Mouse (Mus musculus) inflammation-experienced regulatory T-cells, adult 6 months (primary cell): ENCODE data around the gene 3110082J24Rik. TPM values are rescaled to one million over a fixed set of nuclear protein-coding genes. Genes with fewer than 3 reads are reported as not detected.
"Not testable (repeated sequence)": the region's sequence is repeated elsewhere in the genome, so short reads cannot be mapped to it uniquely, and the experiment has no call there.

Experiments
- ATAC-seq: one replicate; pipeline ENCODE4 v1.8.0; 2017
- polyA plus RNA-seq, 3 experiments: library from polyadenylated mRNA; unstranded; fragments of 100-300 nt; shearing (Covaris generic); gene quantifications; one replicate each; pipeline ENCODE4 v1.2.1; 2017

3110082J24Rik gene
- polyA plus RNA-seq, 3 experiments from 2014 or later = not detected

DNA sequence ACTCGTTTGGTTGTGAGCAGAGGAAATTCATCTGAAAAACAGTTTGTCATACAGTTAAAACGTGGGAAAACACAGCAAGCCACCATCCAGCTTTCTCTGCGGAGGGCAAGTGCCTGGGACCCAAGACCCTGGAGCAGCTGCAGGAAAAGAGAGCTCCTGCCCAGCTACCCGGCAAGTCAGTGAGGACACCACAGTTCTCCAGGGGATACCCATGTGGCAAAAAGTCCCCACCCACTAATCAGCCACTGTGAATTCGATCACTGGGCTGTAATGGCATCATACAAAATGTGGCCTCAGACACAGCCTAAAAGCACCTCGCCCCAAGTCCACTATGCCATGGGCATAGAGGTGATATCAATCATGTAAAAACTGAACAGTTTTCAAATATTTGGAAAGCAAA, 34.2 kb downstream of the 3110082J24Rik start:
- no peak for ATAC-seq

DNA sequence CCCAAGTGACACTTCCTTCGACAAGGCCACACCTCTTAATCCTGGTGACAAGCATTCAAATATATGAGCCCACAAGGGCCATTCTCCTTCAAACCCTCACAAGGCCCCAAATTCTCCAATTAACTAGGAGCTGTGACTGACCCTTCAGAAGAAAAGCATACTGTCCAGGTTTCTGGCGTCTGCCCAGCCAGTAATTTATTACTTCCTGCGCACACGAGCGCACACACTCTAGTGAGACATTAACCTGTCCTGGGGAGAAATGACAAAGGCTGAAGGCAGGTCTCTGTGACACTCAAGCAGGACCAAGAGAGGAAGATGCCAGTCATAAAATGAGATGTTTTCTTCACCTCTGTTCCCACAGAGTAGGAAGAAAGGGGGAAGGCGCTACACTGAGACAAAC, 38.2 kb downstream of the 3110082J24Rik start:
- no peak for ATAC-seq

DNA sequence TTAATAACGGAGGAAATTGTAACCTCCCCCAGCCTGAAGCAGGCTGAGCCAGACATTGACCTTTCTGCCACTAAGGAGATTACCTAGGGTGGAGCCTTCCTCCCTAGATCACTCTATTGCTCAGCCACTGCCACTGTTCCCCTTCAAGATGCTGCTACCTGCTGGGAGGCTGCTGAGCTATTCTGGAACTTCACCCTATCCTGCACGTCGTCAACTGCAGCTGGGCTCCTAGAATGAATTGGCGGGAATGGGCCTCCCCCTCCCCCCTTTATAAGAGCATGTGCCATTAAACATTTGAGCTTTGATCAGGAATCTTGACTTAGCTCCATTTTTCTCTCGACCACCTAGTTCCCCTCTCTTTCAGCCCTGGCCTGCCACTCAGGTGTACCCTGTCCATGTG, 46.3 kb downstream of the 3110082J24Rik start:
- not testable (repeated sequence) for ATAC-seq

DNA sequence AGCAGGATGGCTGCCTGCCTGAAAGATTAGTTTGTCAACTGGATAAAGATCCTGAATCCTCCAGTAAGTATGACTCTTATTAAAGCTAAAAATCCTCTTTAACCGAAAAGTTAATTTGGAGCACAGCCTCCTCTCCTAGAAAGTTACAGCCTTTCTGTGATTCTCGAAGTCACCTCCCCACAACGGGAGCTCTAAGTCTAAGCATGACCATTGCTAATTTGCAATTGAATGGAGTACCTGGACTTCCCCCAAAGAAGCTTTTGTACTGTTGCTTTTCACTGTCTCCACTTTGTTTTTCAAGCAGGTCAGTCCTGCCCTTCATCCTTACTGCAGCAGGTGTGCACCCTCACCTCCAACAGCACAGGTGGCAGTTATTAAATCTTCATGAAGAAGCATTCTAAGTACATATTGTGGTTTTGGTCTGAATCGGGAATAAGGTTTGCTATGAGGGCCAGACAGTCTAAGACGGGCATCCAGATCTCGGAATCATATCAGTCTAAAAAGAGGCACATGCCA, 47.6 kb downstream of the 3110082J24Rik start:
- no peak for ATAC-seq

Other genes with a start within 250 kb of the 3110082J24Rik start
- gene Il6, start 93.0 kb downstream of the 3110082J24Rik start, polyA plus RNA-seq = under 1 TPM in 2 of 3 experiments, not detected in 1; 0.35 to 0.45 TPM
- gene Tyms, start 32.5 kb downstream of the 3110082J24Rik start, polyA plus RNA-seq = 100 to 1,000 TPM in 1 of 3 experiments, 10 to 100 TPM in 2; 65.9 to 350 (median 91.1) TPM
- gene Garem2, start 925 bp downstream of the 3110082J24Rik start, polyA plus RNA-seq = not detected
- gene Hadha, start 49.1 kb upstream of the 3110082J24Rik start, polyA plus RNA-seq = 10 to 100 TPM; 79.2 to 82.8 (median 79.2) TPM
- gene Hadhb, start 49.2 kb upstream of the 3110082J24Rik start, polyA plus RNA-seq = 100 to 1,000 TPM; 114 to 157 (median 125) TPM
- under 1 TPM in 1 of 3 experiments, not detected in 2; 0.32 TPM for gene Adgrf3, start 99.6 kb upstream of the 3110082J24Rik start, polyA plus RNA-seq
- 10 to 100 TPM; 18.1 to 26.0 (median 25.3) TPM for gene Selenoi, start 126.5 kb upstream of the 3110082J24Rik start, polyA plus RNA-seq
- 1 to 10 TPM in 2 of 3 experiments, under 1 TPM in 1; 0.50 to 3.1 (median 1.5) TPM for gene Drc1, start 175.3 kb upstream of the 3110082J24Rik start, polyA plus RNA-seq